Mouse (Mus musculus) bone marrow macrophage, adult 2 months (primary cell): ENCODE measurements around the gene Ccdc24.

ENCODE experiments used
- CTCF ChIP-seq: IDR thresholded peaks from 2 replicates; pipeline ENCODE4 v1.5.1; 2012; ENCODE audit warnings: low read depth, mild to moderate bottlenecking, low read length, moderate library complexity
- POLR2A ChIP-seq: IDR thresholded peaks from 2 replicates; pipeline ENCODE4 v1.6.1; 2012; ENCODE audit warnings: mild to moderate bottlenecking, low read depth, low read length, borderline replicate concordance

DNA sequence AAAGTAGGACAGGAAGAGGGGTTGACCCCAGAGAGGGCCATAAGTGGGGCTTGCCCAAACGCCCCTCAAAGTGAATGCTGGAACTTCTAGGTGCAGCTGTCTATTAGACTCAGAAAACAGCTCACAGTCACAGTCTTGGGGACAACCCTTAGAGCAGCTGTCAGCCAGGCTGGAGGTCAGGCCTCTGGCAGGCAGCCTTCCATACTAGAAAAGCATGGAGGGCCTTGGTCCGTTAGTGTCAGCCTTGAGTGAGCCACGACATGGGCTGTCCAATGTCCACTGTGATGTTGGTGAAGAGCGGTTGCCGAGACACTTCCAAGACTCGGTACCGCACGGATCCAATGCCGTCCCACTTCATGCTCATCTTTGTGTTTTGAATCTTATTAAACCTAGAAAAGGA, 1.3 kb upstream of the Ccdc24 start:
- TF ChIP-seq POLR2A, result no peak
- TF ChIP-seq CTCF, result no peak
